Mouse (Mus musculus) midbrain, embryonic 16.5 days (tissue): ENCODE measurements around the gene Tm4sf4. TPM values are rescaled to one million over a fixed set of nuclear protein-coding genes. Genes with fewer than 3 reads are reported as not detected.
A peak's percentile ranks its signal among the peaks of the same experiment; 100 is the strongest.

Experiments used
- ATAC-seq: fragments of 200-750 bp; cut with Nextera tagmentation; 2 replicates; pipeline ENCODE4 v1.8.0; 2017; ENCODE audit warnings: moderate TSS enrichment
- H3K27ac ChIP-seq: fragments of 300-500 bp; sonication (generic); 2 replicates; pipeline ENCODE4 v1.5.1; 2014; ENCODE audit warnings: mild to moderate bottlenecking, low read length, mixed read lengths
- H3K27me3 ChIP-seq: fragments of 300-500 bp; sonication (generic); 2 replicates; pipeline ENCODE4 v1.6.1; 2014; ENCODE audit warnings: low read depth, low read length, mixed read lengths; ENCODE audit not compliant: control insufficient read depth, insufficient read depth
- H3K36me3 ChIP-seq: fragments of 300-500 bp; sonication (generic); 2 replicates; pipeline ENCODE4 v1.6.1; 2014; ENCODE audit warnings: mild to moderate bottlenecking, low read length, moderate library complexity, mixed read lengths; ENCODE audit not compliant: control insufficient read depth, insufficient read depth
- H3K4me1 ChIP-seq: fragments of 300-500 bp; sonication (generic); 2 replicates; pipeline ENCODE4 v1.6.1; 2014; ENCODE audit warnings: mild to moderate bottlenecking, low read length, mixed read lengths; ENCODE audit not compliant: control insufficient read depth, insufficient read depth
- H3K4me2 ChIP-seq: fragments of 300-500 bp; sonication (generic); 2 replicates; pipeline ENCODE4 v1.6.1; 2014; ENCODE audit warnings: mild to moderate bottlenecking, low read length, mixed read lengths
- H3K4me3 ChIP-seq: fragments of 300-500 bp; sonication (generic); 2 replicates; pipeline ENCODE4 v1.5.1; 2014; ENCODE audit warnings: low read depth, mild to moderate bottlenecking, low read length, moderate library complexity, mixed read lengths
- H3K9ac ChIP-seq: fragments of 300-500 bp; sonication (generic); 2 replicates; pipeline ENCODE4 v1.6.1; 2014; ENCODE audit warnings: low read depth, low read length, mixed read lengths
- H3K9me3 ChIP-seq: fragments of 300-500 bp; sonication (generic); replicated peaks from 2 replicates; pipeline ENCODE4 v1.6.1; 2014; ENCODE audit warnings: mild to moderate bottlenecking, low read length, mixed read lengths; ENCODE audit not compliant: control insufficient read depth, poor library complexity, severe bottlenecking
- whole genome bisulfite sequencing: fragments of 180-500 bp; shearing (Covaris S2); extraction: QIAGEN DNeasy Blood & Tissue Kit; methylation state at CpG from one replicate; pipeline ENCODE4 v1.1.7; 2014; 5-methylcytosine and 5-hydroxymethylcytosine counted together
- polyA plus RNA-seq: library from polyadenylated mRNA; unstranded; fragments of >200 nt; fragmentation: Nextera tagmentation; extraction: Ambion mirVana; gene quantifications from 2 replicates; pipeline ENCODE4 v1.2.1, GENCODE M21; 2015

Tm4sf4 gene
- polyA plus RNA-seq, 1 experiment from 2014 or later: not detected

- ATAC-seq: no peak
- H3K9me3 ChIP-seq: no peaks in the 10 kb centered on the region
Observed at GRCm38 (mm10) chr3:57429486-57429885, 4.4 kb downstream of the Tm4sf4 start.

DNA sequence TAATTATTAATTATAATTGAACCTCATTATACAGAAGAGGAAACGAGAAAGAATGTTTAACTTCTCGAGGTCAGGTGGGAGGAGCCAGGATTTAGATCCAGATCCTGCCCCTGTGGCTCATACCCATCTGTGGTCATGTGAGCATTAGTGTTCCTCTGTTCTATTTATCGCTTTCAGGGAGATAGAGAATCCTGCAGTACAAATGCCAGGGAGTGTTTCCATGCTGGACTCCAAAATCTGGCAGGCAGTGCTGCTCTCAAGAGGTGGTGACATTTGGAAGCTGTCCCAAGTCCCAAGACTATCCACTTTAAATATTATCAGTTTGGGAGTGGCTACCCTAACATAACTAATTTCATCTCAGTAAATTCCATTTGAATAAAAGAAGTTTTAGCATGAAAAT is 6.6 kb downstream of the Tm4sf4 start:
- H3K9me3 ChIP-seq: no peaks in the 10 kb centered on the region
- no peaks in the 10 kb centered on the region for H3K36me3 ChIP-seq
- no peak overlapping the region for H3K9ac ChIP-seq
- H3K4me1 ChIP-seq: no peaks in the 10 kb centered on the region
- H3K4me3 ChIP-seq: no peak overlapping the region
- 86% methylated on average over 3 of the region's 3 CpGs for WGBS
- H3K4me2 ChIP-seq: no peak overlapping the region
- H3K27me3 ChIP-seq: no peaks in the 10 kb centered on the region
- H3K27ac ChIP-seq: no peak overlapping the region
- ATAC-seq: no peak

More at GRCm38 (mm10) chr3:57429486-57429885, 4.4 kb downstream of the Tm4sf4 start:
- no peak overlapping the region for H3K4me2 ChIP-seq
- 83% methylated on average over 4 of the region's 4 CpGs for WGBS
- no peaks in the 10 kb centered on the region for H3K27me3 ChIP-seq
- no peak overlapping the region for H3K4me3 ChIP-seq
- H3K4me1 ChIP-seq: no peaks in the 10 kb centered on the region
- H3K27ac ChIP-seq: no peak overlapping the region
- H3K9ac ChIP-seq: no peak overlapping the region
- H3K36me3 ChIP-seq: no peaks in the 10 kb centered on the region

GRCm38 (mm10) chr3:57435364-57435763 is 10.2 kb downstream of the Tm4sf4 start:
- no peaks in the 10 kb centered on the region for H3K4me1 ChIP-seq
- WGBS: 90% methylated on average over 8 of the region's 8 CpGs
- no peaks in the 10 kb centered on the region for H3K36me3 ChIP-seq
- H3K9me3 ChIP-seq: no peaks in the 10 kb centered on the region
- no peaks in the 10 kb centered on the region for H3K27me3 ChIP-seq
- no peak overlapping the region for H3K4me3 ChIP-seq
- H3K9ac ChIP-seq: no peak overlapping the region
- H3K27ac ChIP-seq: no peak overlapping the region
- no peak overlapping the region for H3K4me2 ChIP-seq
- no peak for ATAC-seq

DNA sequence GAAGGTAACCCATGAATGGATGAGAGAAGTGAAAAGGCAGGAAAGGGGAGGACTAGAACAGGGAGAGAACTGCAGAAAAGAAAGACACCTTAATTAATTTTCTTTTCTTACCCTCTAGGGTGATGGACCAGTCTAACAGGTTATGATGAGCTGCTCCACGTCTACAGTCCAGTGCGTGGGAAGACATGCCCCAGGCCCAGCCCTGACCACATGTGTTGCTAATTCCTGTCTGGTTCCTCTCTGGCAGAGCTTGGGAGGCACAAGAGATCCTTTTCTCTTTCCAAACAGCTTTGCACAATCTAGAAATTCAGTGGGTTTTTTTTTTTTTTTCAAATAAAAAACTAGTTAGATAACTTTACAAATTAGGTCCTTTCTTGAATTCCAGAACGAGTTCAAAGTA is 15.8 kb downstream of the Tm4sf4 start:
- Histone ChIP-seq H3K4me1 (no peaks in the 10 kb centered on the region), H3K4me2 (no peak overlapping the region), H3K36me3 (no peaks in the 10 kb centered on the region), H3K9me3 (no peaks in the 10 kb centered on the region), H3K9ac (no peak overlapping the region), H3K27me3 (no peaks in the 10 kb centered on the region), H3K27ac (no peak overlapping the region), H3K4me3 (no peak overlapping the region)
- WGBS: 88% methylated on average over 3 of the region's 3 CpGs
- no peak for ATAC-seq

DNA sequence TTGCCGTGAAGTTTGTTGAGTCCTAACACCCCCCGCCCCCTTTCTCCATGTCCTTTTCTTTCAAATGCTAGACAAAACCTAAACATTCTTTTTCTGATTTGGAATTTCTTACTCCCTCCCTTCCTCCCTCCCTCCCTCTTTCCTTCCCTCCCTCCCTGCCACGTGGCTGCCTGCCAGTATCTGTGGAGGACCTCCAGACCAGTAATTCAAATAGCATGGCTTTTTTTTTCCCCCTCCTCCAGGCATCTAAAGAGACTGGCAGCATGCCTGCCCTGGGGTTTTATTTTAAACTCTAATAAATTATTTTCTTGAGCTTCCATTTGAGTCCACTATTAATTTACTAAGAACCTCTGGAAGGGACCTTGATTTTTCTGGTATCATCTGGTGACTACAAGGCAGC is 20.6 kb downstream of the Tm4sf4 start:
- Histone ChIP-seq H3K27me3 (no peaks in the 10 kb centered on the region), H3K27ac (no peak overlapping the region), H3K9me3 (no peaks in the 10 kb centered on the region), H3K9ac (no peak overlapping the region), H3K4me3 (no peak overlapping the region), H3K36me3 (no peaks in the 10 kb centered on the region), H3K4me1 (no peaks in the 10 kb centered on the region), H3K4me2 (no peak overlapping the region)
- no peak for ATAC-seq
- WGBS: 56% methylated on average over 3 of the region's 3 CpGs

GRCm38 (mm10) chr3:57447889-57448288 is 22.8 kb downstream of the Tm4sf4 start:
- Histone ChIP-seq H3K9me3 (no peaks in the 10 kb centered on the region), H3K36me3 (no peaks in the 10 kb centered on the region), H3K4me3 (no peak overlapping the region), H3K9ac (no peak overlapping the region), H3K4me2 (no peak overlapping the region), H3K27ac (no peak overlapping the region), H3K4me1 (no peaks in the 10 kb centered on the region), H3K27me3 (no peaks in the 10 kb centered on the region)
- WGBS: 43% methylated on average over 1 of the region's 1 CpGs
- no peak for ATAC-seq

- Histone ChIP-seq H3K27ac (no peak overlapping the region), H3K36me3 (no peaks in the 10 kb centered on the region), H3K9ac (no peak overlapping the region), H3K4me3 (no peak overlapping the region), H3K27me3 (no peaks in the 10 kb centered on the region), H3K4me2 (no peak overlapping the region), H3K9me3 (no peaks in the 10 kb centered on the region), H3K4me1 (no peaks in the 10 kb centered on the region)
- ATAC-seq: peak; percentile 84
- WGBS: 31% methylated on average over 5 of the region's 5 CpGs
Observed at GRCm38 (mm10) chr3:57448445-57448844, 23.3 kb downstream of the Tm4sf4 start.

GRCm38 (mm10) chr3:57458652-57459051 is 33.5 kb downstream of the Tm4sf4 start:
- 69% methylated on average over 11 of the region's 11 CpGs for WGBS
- no peak overlapping the region for H3K4me3 ChIP-seq
- no peaks in the 10 kb centered on the region for H3K36me3 ChIP-seq
- no peaks in the 10 kb centered on the region for H3K9me3 ChIP-seq
- no peaks in the 10 kb centered on the region for H3K4me1 ChIP-seq
- no peak overlapping the region for H3K9ac ChIP-seq
- H3K4me2 ChIP-seq: no peak overlapping the region
- no peak overlapping the region for H3K27ac ChIP-seq
- H3K27me3 ChIP-seq: no peaks in the 10 kb centered on the region
- 0 out of 2 replicates have a peak, but pooled peaks have one; percentile 60 for ATAC-seq

GRCm38 (mm10) chr3:57463302-57463701 is 38.2 kb downstream of the Tm4sf4 start:
- Histone ChIP-seq H3K36me3 (no peaks in the 10 kb centered on the region), H3K4me3 (no peak overlapping the region), H3K27ac (no peak overlapping the region), H3K9me3 (no peaks in the 10 kb centered on the region), H3K4me2 (no peak overlapping the region), H3K27me3 (no peaks in the 10 kb centered on the region), H3K9ac (no peak overlapping the region), H3K4me1 (no peaks in the 10 kb centered on the region)
- WGBS: 94% methylated on average over 4 of the region's 4 CpGs
- ATAC-seq: no peak

DNA sequence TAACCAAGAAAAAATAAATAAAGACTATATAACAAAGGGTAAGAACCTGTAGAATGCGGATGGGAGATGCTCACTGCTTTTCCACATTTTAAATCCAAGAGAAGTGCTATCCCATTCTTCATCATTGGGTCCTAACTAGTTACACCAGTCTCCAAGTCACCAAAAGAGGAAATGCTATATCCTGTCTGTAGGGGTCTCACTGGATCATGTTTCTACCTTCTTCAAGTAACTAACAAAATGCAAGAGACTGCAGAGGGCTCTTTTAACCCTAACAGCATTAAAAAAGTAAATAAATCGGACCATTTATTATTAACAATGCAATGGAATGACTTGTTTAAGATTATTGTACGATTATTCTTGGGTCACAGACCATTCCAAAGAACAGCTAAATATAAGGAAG is 41.2 kb downstream of the Tm4sf4 start:
- peaks cover 8% of the 10 kb centered on the region for H3K4me1 ChIP-seq
- no peak overlapping the region for H3K4me3 ChIP-seq
- H3K4me2 ChIP-seq: no peak overlapping the region
- no peaks in the 10 kb centered on the region for H3K9me3 ChIP-seq
- no peaks in the 10 kb centered on the region for H3K36me3 ChIP-seq
- WGBS: 66% methylated on average over 3 of the region's 3 CpGs
- H3K27me3 ChIP-seq: no peaks in the 10 kb centered on the region
- H3K27ac ChIP-seq: no peak overlapping the region
- ATAC-seq: no peak
- H3K9ac ChIP-seq: no peak overlapping the region
